Comparison of ENCODE assay signal across 24 mouse cellular contexts in genomic region chr11:104704097-104704496, GRCm38 (mm10). TPM values are rescaled to one million over a fixed set of nuclear protein-coding genes. Genes with fewer than 3 reads are reported as not detected.
DNase-seq lines count a peak whose midpoint lies in the region; ATAC-seq and TF ChIP-seq lines count a peak whose summit lies in the region.
"Had no signal": no experiment of that assay in that cellular context is flagged by ENCODE, and none has a peak within 500 bp of the region (broad histone marks: within the 10 kb centered on the region; RNA-seq: fewer than 3 reads in every experiment).

No protein-coding gene starts in this region.

- no peak overlapping the region for H3K9ac ChIP-seq in hindbrain, embryonic 14.5 days
- H3K9ac ChIP-seq in midbrain, embryonic 12.5 days (replicated peaks): no peak overlapping the region
- no peak overlapping the region for H3K9ac ChIP-seq in neural tube, embryonic 14.5 days (replicated peaks; ENCODE audit: low read depth, low read length)
- H3K9ac ChIP-seq: embryonic facial prominence, embryonic 13.5 days; heart, embryonic 13.5 days had no signal

- no peaks in the 10 kb centered on the region for H3K9me3 ChIP-seq in hindbrain, embryonic 14.5 days (ENCODE audit: control insufficient read depth, low read length)
- H3K9me3 ChIP-seq in hindbrain, embryonic 10.5 days: no peaks in the 10 kb centered on the region
- no peaks in the 10 kb centered on the region for H3K9me3 ChIP-seq in midbrain, embryonic 12.5 days
- no peaks in the 10 kb centered on the region for H3K9me3 ChIP-seq in midbrain, embryonic 10.5 days (replicated peaks)
- no peaks in the 10 kb centered on the region for H3K9me3 ChIP-seq in neural tube, embryonic 14.5 days (ENCODE audit: control insufficient read depth, low read length)
- H3K9me3 ChIP-seq: embryonic facial prominence, embryonic 13.5 days; heart, embryonic 13.5 days had no signal

- WGBS in hindbrain, embryonic 14.5 days: 63% methylated on average over 15 of the region's 15 CpGs
- WGBS in hindbrain, embryonic 10.5 days: 74% methylated on average over 15 of the region's 15 CpGs
- 73% methylated on average over 15 of the region's 15 CpGs for WGBS in midbrain, embryonic 12.5 days
- 81% methylated on average over 15 of the region's 15 CpGs for WGBS in midbrain, embryonic 10.5 days
- 38% methylated on average over 15 of the region's 15 CpGs for WGBS in neural tube, embryonic 14.5 days

- DNase-seq in hindbrain, embryonic 14.5 days (ENCODE audit: low spot score): peak; percentile 26
- no peak for DNase-seq in hindbrain, embryonic 10.5 days (ENCODE audit: low spot score)
- DNase-seq in midbrain, embryonic 10.5 days (ENCODE audit: low spot score): no peak
- peak; percentile 17 for DNase-seq in brain, embryonic 14.5 days (ENCODE audit: low read depth)
- DNase-seq in frontal cortex, postnatal 14 days (ENCODE audit: low spot score in 2 of 2): no peak
- DNase-seq: adrenal gland, postnatal 14 days; cerebellum, adult 2 months; heart, postnatal 4 days; lung, adult 18-20 months; lung, postnatal 4 days; right cerebral cortex, postnatal 14 days had no signal

- no peak overlapping the region for H3K27ac ChIP-seq in hindbrain, embryonic 14.5 days
- no peak overlapping the region for H3K27ac ChIP-seq in hindbrain, embryonic 10.5 days
- 0 out of 2 replicates have a peak overlapping the region, but pooled peaks have one; percentile 39 for H3K27ac ChIP-seq in midbrain, embryonic 12.5 days (replicated peaks)
- no peak overlapping the region for H3K27ac ChIP-seq in midbrain, embryonic 10.5 days (replicated peaks)
- 0 out of 2 replicates have a peak overlapping the region, but pooled peaks have one; percentile 23 for H3K27ac ChIP-seq in neural tube, embryonic 14.5 days (ENCODE audit: low read depth, low read length)
- H3K27ac ChIP-seq: embryonic facial prominence, embryonic 13.5 days; heart, embryonic 13.5 days had no signal

- H3K4me2 ChIP-seq in hindbrain, embryonic 14.5 days (replicated peaks): peak overlapping the region; percentile 22; the same call in 1 of the 2 replicates
- no peak overlapping the region for H3K4me2 ChIP-seq in midbrain, embryonic 12.5 days (replicated peaks)
- peak overlapping the region; percentile 26; the same call in 1 of the 2 replicates for H3K4me2 ChIP-seq in neural tube, embryonic 14.5 days (ENCODE audit: low read depth, low read length)
- H3K4me2 ChIP-seq: embryonic facial prominence, embryonic 13.5 days; heart, embryonic 13.5 days had no signal

- H3K4me1 ChIP-seq in hindbrain, embryonic 14.5 days (replicated peaks; ENCODE audit: control insufficient read depth, insufficient read depth, low read length): no peaks in the 10 kb centered on the region
- H3K4me1 ChIP-seq in hindbrain, embryonic 10.5 days (replicated peaks): no peaks in the 10 kb centered on the region
- H3K4me1 ChIP-seq in midbrain, embryonic 12.5 days: no peaks in the 10 kb centered on the region
- H3K4me1 ChIP-seq in midbrain, embryonic 10.5 days: no peaks in the 10 kb centered on the region
- H3K4me1 ChIP-seq in neural tube, embryonic 14.5 days (ENCODE audit: control insufficient read depth, insufficient read depth, low read length): no peaks in the 10 kb centered on the region
- H3K4me1 ChIP-seq: embryonic facial prominence, embryonic 13.5 days; heart, embryonic 13.5 days had no signal

- H3K27me3 ChIP-seq in hindbrain, embryonic 14.5 days (ENCODE audit: control insufficient read depth, insufficient read depth, low read length): no peaks in the 10 kb centered on the region
- H3K27me3 ChIP-seq in hindbrain, embryonic 10.5 days (ENCODE audit: insufficient read depth, poor library complexity, severe bottlenecking): no peaks in the 10 kb centered on the region
- H3K27me3 ChIP-seq in midbrain, embryonic 12.5 days: no peaks in the 10 kb centered on the region
- no peaks in the 10 kb centered on the region for H3K27me3 ChIP-seq in midbrain, embryonic 10.5 days (ENCODE audit: low read depth, poor library complexity, severe bottlenecking)
- H3K27me3 ChIP-seq in neural tube, embryonic 14.5 days (ENCODE audit: control insufficient read depth, insufficient read depth, low read length): no peaks in the 10 kb centered on the region
- H3K27me3 ChIP-seq: CH12.LX; embryonic facial prominence, embryonic 13.5 days; heart, embryonic 13.5 days had no signal

- ATAC-seq in hindbrain, embryonic 14.5 days (ENCODE audit: low FRiP score): no peak
- no peak for ATAC-seq in midbrain, embryonic 12.5 days (ENCODE audit: low FRiP score, low read depth)
- no peak; the same call in 1 of the 2 replicates for ATAC-seq in neural tube, embryonic 14.5 days (ENCODE audit: low read depth)
- ATAC-seq in granulocyte monocyte progenitor cell, adult 5-6 weeks (replicated peaks; ENCODE audit: poor library complexity, severe bottlenecking): no peak
- ATAC-seq: forebrain, embryonic 16.5 days; intestine, postnatal 0 days had no signal

- no peaks in the 10 kb centered on the region for H3K36me3 ChIP-seq in hindbrain, embryonic 14.5 days (replicated peaks; ENCODE audit: control insufficient read depth, insufficient read depth)
- H3K36me3 ChIP-seq in hindbrain, embryonic 10.5 days: no peaks in the 10 kb centered on the region
- H3K36me3 ChIP-seq in midbrain, embryonic 12.5 days: no peaks in the 10 kb centered on the region
- no peaks in the 10 kb centered on the region for H3K36me3 ChIP-seq in midbrain, embryonic 10.5 days
- H3K36me3 ChIP-seq in neural tube, embryonic 14.5 days (ENCODE audit: control insufficient read depth, insufficient read depth, low read length): no peaks in the 10 kb centered on the region
- H3K36me3 ChIP-seq: embryonic facial prominence, embryonic 13.5 days; heart, embryonic 13.5 days had no signal

- no peak for TF ChIP-seq POLR2A in brain, embryonic 14.5 days (IDR thresholded peaks at IDR 0.05; ENCODE audit: borderline replicate concordance, extremely low read depth, insufficient read depth, insufficient read length, poor library complexity, severe bottlenecking)

- TF ChIP-seq CTCF in brain, embryonic 14.5 days (IDR thresholded peaks at IDR 0.05; ENCODE audit: borderline replicate concordance, extremely low read depth, insufficient read depth, insufficient read length): no peak

- no peak overlapping the region for H3K4me3 ChIP-seq in hindbrain, embryonic 14.5 days (replicated peaks; ENCODE audit: low read length)
- no peak overlapping the region for H3K4me3 ChIP-seq in hindbrain, embryonic 10.5 days
- H3K4me3 ChIP-seq in midbrain, embryonic 12.5 days: no peak overlapping the region
- no peak overlapping the region for H3K4me3 ChIP-seq in midbrain, embryonic 10.5 days
- no peak overlapping the region for H3K4me3 ChIP-seq in neural tube, embryonic 14.5 days (ENCODE audit: low read depth, low read length)
- H3K4me3 ChIP-seq: embryonic facial prominence, embryonic 13.5 days; heart, embryonic 13.5 days had no signal

RNA-seq across cellular contexts. Expression of gene Gm11639, which starts 18.6 kb away (rescaled TPM):
- 0.03 and 0.21 TPM in 2 replicates for polyA plus RNA-seq in hindbrain, embryonic 14.5 days (2014; fragmentation: Nextera tagmentation; extraction: Ambion mirVana)
- polyA plus RNA-seq in hindbrain, embryonic 10.5 days (2016; fragmentation: Nextera tagmentation; extraction: Ambion mirVana): 0.01 TPM in 1 of 2 replicates, not detected in the other
- polyA plus RNA-seq in midbrain, embryonic 12.5 days (2016; fragmentation: Nextera tagmentation; extraction: Ambion mirVana): not detected in 2 replicates
- polyA plus RNA-seq in midbrain, embryonic 10.5 days (2016; fragmentation: Nextera tagmentation; extraction: Ambion mirVana): not detected in 2 replicates
- under 0.01 and 0.10 TPM in 2 replicates for polyA plus RNA-seq in brain, embryonic 14.5 days (2012; rRNA removed)
- polyA plus RNA-seq in neural tube, embryonic 14.5 days (2014; fragmentation: Nextera tagmentation; extraction: Ambion mirVana): 0.80 and 0.87 TPM in 2 replicates
- not detected in 2 replicates for total RNA-seq in granulocyte monocyte progenitor cell, adult 5-6 weeks (2014; fragmentation: Nextera tagmentation)
- total RNA-seq in granulocyte monocyte progenitor cell, adult 5-6 weeks (2017): 0.13 TPM in 1 of 2 replicates, not detected in the other
- total RNA-seq: common myeloid progenitor, adult 5-6 weeks; gastrocnemius, adult 18-20 months had no signal
- polyA plus RNA-seq: gonadal fat pad, adult 2 months; intestine, postnatal 0 days; liver, adult 2 months; spleen, adult 2 months had no signal

Comparison
In these comparisons a context has a peak if more than half of its experiments do, and no peak if none do; other contexts are left out.
1. DNase-seq: peak in hindbrain, embryonic 14.5 days (single experiment) and brain, embryonic 14.5 days (single experiment); none in hindbrain, embryonic 10.5 days (single experiment), midbrain, embryonic 10.5 days (single experiment) and frontal cortex, postnatal 14 days (0 of 2).
2. H3K27ac ChIP-seq: peak in midbrain, embryonic 12.5 days (single experiment) and neural tube, embryonic 14.5 days (single experiment); none in hindbrain, embryonic 14.5 days (single experiment), hindbrain, embryonic 10.5 days (single experiment) and midbrain, embryonic 10.5 days (single experiment).